Mouse (Mus musculus) thymus, postnatal 0 days (tissue): ENCODE data around the gene Prss53. TPM values are rescaled to one million over a fixed set of nuclear protein-coding genes. Genes with fewer than 3 reads are reported as not detected.

Experiments used
- DNase-seq: peaks from one replicate; pipeline ENCODE4 v3.0.0-alpha.2; 2015; ENCODE audit warnings: low spot score
- polyA plus RNA-seq: library from polyadenylated mRNA; unstranded; fragments of >200 nt; fragmentation: Nextera tagmentation; extraction: Ambion mirVana; gene quantifications from 2 replicates; pipeline ENCODE4 v1.2.1, GENCODE M21; 2015

Gene Prss53
- 0.39 and 0.57 TPM in 2 replicates for polyA plus RNA-seq

DNA sequence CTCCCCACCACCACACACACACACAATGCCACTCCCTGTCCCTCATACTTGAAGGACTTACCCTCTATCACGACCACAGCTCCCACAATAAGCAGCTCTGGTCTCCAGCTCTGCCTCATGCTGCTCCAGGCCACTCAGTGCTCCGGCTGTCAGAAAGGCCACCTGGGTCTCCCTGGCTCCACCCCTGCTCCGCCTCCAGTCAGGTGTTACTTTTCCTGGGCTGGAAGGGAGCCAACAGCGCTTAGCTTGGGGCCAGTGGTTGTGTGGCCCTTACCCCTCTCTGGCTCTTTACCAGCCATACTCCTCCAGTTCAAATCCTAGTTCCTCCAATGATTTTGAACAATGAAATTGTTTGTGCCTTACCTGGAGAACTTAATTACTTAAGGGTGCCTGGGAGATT is at the start of gene Prss53:
TSS of gene Prss53 (minus strand) at position 173 of the 400 bp plus-strand sequence.
- no peak for DNase-seq

- DNase-seq: no peak
Observed at GRCm38 (mm10) chr7:127936216-127936884, 45.6 kb upstream of the Prss53 start.

GRCm38 (mm10) chr7:127935748-127936159 is 45.0 kb upstream of the Prss53 start:
- DNase-seq: no peak

GRCm38 (mm10) chr7:127935028-127935722 is 44.4 kb upstream of the Prss53 start:
- DNase-seq: peak; percentile 96

DNA sequence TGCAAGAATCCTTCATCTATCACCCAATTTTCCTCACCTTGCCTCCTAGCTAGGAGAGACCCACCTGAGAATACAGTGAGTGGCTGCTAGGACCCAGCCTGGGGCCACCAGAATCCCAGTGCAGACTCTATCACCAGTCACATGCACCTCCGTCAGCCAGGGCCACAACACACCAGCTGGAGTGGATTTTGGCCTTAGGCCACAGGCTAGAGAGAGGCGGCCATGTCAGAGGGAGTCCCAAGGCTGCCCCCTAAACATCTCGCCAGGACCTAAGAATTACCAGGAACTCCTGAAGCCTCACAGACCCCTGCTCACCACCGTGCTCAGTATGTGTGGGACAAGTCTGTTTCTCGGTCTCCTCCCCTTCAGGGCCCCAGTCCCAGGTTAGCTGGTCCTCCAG is 43.3 kb upstream of the Prss53 start:
- DNase-seq: no peak

- no peak for DNase-seq
Observed at GRCm38 (mm10) chr7:127932273-127933031, 41.7 kb upstream of the Prss53 start.

DNA sequence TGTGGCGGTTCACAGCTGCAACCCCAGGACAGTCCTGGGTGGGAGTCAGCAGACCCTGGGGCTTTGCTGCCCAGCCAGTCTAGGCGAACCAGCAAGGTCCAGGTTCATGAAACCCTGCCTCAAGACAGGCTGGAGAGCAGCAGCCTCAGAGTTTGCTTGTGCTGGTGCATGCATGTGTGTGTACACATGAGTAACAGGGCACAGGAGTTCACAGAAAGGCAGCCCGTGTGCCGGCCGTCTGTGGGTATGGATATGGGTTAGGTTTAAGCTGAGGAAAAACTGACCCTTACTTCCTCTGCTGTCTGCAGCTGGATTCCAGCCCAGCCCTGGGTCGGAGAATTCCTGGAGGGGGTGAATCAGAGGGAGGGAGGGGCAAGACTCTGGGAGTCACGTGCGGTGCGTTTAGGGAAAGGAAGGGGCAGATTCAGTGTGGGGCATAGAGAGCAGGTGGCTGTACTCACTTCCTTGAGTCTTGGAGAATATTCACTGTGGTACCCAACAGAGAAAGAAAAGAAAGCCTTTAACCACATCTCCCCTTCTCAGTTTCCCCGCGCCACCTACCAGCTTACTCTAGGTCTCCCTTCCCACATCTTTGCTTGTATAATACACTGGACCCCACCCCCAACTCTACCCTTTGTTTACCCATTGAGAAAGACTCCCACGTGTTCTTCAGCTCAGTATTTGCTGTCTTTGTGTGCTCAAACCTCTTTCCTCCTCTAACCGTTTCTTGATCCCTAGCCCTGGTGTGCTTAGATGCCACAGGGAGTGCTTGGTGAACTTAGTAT is 40.8 kb upstream of the Prss53 start:
- DNase-seq: no peak

- no peak for DNase-seq
Observed at GRCm38 (mm10) chr7:127930636-127931035, 39.9 kb upstream of the Prss53 start.

DNA sequence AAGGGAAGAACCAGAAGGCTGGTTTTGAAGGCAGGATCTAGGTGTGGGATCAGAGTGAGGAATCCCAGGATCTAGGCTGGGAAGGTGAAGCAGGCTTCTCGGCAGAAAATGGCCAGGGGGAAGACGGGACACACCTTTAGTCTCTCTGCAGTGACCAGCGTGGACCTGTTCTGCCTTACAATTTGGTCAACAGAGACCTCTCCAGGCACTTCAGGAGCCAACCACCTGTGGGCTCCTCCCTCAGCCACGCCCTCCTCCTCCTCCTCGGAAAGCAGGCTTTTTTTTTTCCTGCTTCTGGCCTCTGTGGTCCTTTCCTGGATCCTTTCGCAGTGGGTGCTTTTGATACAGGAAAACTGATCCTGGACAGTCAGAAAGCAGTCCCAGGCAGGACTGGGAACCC is 39.2 kb upstream of the Prss53 start, which contains the start of gene Prss8:
TSS of gene Prss8 (minus strand) at position 182 of the 400 bp plus-strand sequence.
- no peak for DNase-seq

GRCm38 (mm10) chr7:127928596-127928995 is 37.8 kb upstream of the Prss53 start:
- no peak for DNase-seq

- no peak for DNase-seq
Observed at GRCm38 (mm10) chr7:127927726-127928125, 37.0 kb upstream of the Prss53 start.

DNA sequence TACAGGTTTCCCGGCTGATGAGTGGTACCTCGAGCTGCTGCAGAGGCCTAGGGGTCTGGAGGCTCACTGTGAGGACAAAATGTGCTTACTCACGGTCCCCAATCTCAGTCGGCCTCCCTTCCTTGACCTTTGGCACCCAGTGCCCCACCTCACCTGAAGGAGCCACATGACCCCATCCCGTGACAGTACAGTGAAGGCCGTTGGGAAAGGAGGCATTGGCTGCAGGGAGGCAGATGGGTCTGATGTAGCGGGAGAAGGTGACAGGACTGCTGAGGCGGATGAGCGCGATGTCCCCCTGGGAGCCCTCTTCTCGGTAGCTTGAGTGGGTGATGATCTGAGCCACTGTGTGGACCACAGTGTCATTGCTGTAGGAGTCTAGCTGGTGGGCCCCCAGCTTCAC is 36.1 kb upstream of the Prss53 start:
- DNase-seq: no peak

GRCm38 (mm10) chr7:127926066-127926465 is 35.3 kb upstream of the Prss53 start:
- DNase-seq: no peak

- DNase-seq: no peak
Observed at GRCm38 (mm10) chr7:127925252-127925651, 34.5 kb upstream of the Prss53 start.

DNA sequence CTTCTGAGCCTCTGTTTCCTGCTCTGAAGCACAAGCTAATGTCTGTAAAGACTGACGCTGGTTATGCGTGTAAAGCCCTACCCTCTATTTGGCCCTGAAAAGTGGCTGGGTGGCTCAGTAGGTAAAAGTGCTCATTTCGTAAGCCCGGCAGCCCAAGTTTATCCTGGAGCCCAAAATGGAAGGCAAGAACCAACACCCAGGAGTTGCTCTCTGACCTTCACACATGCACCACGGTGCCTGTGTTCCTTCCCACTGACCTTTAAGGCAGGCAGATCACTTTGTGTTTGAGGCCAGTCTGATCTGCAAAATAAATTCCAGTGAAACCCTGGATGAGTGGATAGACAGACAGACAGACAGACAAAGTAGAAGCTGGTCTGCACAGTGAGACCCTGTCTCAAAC is 32.9 kb upstream of the Prss53 start:
- DNase-seq: no peak

DNA sequence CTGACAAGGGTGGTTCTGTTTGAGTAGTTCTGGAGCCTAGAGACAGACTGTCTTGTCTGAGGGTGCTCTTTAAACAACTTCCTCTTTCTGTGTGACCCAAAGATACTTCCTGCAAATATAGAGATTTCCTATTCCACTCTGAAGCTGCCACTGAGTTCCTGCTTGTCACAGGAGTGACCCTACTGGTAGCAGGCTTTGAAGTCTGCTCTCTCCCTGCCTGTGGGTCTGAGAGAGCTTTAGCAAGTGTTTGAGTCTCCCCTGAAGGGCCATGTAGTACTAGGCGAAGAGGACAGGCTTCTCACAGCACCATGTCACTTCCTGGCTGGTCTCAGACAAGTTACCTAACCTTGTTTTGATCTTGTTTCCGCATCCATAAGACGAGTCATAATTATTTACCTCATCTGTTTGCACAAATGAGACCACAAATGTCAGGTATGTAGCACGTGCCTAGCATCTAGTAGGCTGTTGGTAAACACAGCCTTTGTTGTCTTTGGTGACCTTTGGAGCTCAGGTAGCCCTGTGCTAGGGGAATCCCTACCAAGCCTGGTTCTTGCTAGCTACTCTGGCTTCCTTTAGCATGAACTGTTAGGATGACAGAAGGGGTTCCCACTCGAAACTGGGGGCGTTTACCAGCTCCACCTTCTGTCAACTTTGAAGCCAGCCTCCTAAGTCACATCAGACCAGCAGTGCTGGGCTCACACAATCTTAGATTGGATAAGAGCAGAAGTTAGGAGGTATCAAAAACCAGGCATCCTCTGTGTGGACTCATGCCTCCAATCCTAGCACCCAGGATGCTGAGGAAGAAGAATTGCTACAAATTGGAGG is 31.9 kb upstream of the Prss53 start:
- DNase-seq: no peak

DNA sequence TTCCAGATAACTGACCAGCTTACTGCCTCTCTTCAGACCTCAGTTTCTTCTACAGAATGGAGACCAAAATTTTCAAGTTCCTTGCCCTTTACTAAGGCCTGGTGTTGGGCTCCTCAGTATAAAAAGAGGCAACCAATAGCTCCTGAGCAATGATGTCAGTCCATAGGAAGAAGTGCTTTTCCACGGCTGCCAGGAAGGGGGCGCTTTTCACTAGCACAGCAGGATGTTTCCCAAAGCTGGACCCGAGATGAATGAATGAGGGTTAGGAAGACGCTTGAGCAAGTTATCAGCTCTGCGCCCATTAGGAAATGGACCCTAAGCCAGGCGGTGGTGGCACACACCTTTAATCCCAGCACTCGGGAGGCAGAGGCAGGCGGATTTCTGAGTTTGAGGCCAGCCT is 30.7 kb upstream of the Prss53 start:
- no peak for DNase-seq

GRCm38 (mm10) chr7:127919290-127919689 is 28.5 kb upstream of the Prss53 start:
- no peak for DNase-seq

DNA sequence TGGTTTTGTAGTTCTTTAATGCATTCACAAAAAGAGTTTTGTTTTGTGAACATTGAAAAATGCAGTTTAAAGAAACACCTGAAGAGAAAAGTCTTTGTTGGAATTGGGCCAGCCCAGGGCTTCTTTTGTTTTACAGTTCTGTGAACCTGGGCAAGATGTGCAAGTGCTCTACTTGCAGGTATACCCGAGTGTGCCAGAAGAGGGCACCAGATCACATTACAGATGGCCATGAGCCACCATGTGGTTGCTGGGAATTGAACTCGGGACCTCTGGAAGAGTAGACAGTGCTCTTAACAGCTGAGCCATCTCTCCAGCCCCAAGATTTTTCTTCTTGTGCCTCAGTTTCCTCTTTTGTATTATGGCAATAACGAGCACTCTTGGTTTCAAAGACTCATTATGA is 27.4 kb upstream of the Prss53 start:
- peak; percentile 67 for DNase-seq

DNA sequence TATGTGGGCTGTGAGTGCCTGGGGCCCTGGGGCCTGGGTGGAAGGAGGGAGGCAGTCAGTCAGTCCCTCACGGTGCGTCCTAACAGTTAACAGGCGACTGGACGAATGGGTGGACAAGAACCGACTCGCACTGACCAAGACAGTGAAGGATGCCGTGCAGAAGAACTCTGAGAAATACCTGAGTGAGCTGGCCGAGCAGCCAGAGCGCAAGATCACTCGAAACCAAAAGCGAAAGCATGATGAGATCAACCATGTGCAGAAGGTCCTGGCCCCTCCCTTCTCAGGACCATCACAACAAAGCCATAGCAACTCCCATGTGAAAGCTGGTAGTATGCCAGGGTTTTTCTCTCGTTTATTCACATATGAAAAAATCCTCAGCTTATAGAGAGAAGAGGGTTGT is 24.5 kb upstream of the Prss53 start:
- no peak for DNase-seq
